Mouse (Mus musculus) liver, embryonic 15.5 days (tissue): ENCODE measurements around the gene Cdkl2. TPM values are rescaled to one million over a fixed set of nuclear protein-coding genes. Genes with fewer than 3 reads are reported as not detected.

Experiments
- polyA plus RNA-seq: library from polyadenylated mRNA; unstranded; fragments of >200 nt; fragmentation: Nextera tagmentation; extraction: Ambion mirVana; gene quantifications from 2 replicates; pipeline ENCODE4 v1.2.1, GENCODE M21; 2015

Cdkl2 gene
- polyA plus RNA-seq, 1 experiment from 2014 or later = 0.37 TPM

Other genes starting within 250 kb of the Cdkl2 start
- gene Rchy1, start 80.8 kb downstream of the Cdkl2 start, polyA plus RNA-seq = 32.0 and 34.1 TPM in 2 replicates
- gene Odaph, start 56.4 kb downstream of the Cdkl2 start, polyA plus RNA-seq = not detected in 2 replicates
- gene G3bp2, start 39.8 kb upstream of the Cdkl2 start, polyA plus RNA-seq = 42.8 and 50.1 TPM in 2 replicates
- gene Uso1, start 94.1 kb upstream of the Cdkl2 start, polyA plus RNA-seq = 20.2 and 20.4 TPM in 2 replicates
- gene U90926, start 171.5 kb upstream of the Cdkl2 start, polyA plus RNA-seq = not detected in 2 replicates
- 0.05 and 0.06 TPM in 2 replicates for gene Ppef2, start 212.4 kb upstream of the Cdkl2 start, polyA plus RNA-seq
- 5.3 and 5.8 TPM in 2 replicates for gene Naaa, start 234.3 kb upstream of the Cdkl2 start, polyA plus RNA-seq